Mouse (Mus musculus) layer of hippocampus, adult 8-10 months (tissue): Measurements from ENCODE around the gene Chrm3. TPM values are rescaled to one million over a fixed set of nuclear protein-coding genes. Genes with fewer than 3 reads are reported as not detected.

Experiments used
- DNase-seq, 2 experiments: peaks; one replicate each; pipeline ENCODE4 v3.0.0; 2022; ENCODE audit warnings: low spot score in 2 of 2
- total RNA-seq, 4 experiments: library from RNA; stranded (reverse); gene quantifications; 2 replicates each; pipeline ENCODE4 v1.2.4; 2022

Gene Chrm3
- total RNA-seq, 4 experiments from 2014 or later: 40.5 to 55.7 (median 45.6) TPM

DNA sequence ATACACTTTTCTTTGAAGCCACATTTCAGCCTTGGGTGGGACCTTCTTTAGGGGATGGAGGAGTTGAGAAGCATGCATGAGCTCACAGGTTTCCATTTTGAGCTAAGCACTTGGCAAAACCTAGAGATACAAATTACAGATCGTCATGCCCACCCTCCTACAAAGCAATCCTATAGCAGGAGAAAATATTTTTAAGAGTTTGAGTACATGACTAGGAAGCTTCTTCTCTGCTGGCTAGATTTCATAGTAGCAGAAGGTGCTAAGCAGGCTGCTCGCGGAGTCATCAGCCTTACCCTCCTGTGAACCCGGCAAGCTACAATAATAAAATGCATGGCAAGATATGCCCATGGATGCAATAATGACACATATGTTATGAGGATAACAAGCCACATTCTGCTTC is 124.4 kb downstream of the Chrm3 start:
- DNase-seq: no peak

DNA sequence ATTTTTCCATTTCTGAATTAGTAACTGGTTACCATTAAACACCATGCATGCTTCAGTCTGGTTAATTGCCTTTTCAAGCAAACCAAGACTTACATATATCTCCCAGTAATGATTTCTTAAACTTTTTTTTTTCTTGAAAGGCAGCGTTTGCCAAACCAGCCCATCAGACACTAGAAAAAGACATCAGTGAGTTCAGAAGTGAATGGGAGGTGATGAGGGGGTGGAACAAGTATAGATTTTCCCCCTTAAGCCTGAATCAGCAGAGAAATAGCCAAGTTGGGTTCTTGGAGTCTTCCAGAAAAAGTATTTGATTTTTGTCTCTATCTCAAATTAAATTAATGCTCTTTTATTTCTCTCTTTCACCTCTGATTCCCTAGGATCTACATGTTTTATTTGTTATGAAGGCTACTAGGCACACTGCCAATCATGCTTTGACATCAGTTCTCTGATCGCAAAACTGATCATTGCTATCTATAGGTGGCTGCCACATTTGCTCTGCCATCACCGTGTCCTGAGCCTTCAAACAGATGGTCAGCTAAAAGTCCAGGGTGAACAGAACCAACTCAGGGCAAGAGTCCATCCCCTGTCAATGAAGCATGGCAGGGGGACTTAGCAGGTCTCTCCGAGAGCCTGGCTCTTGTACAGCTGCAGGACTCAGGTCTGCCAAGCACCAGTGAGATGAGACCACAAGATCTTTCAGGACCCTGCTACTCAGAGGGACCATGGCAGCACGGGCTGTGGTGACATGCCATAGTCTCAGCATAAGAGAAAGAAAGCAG is 125.1 kb downstream of the Chrm3 start:
- DNase-seq: no peak

DNA sequence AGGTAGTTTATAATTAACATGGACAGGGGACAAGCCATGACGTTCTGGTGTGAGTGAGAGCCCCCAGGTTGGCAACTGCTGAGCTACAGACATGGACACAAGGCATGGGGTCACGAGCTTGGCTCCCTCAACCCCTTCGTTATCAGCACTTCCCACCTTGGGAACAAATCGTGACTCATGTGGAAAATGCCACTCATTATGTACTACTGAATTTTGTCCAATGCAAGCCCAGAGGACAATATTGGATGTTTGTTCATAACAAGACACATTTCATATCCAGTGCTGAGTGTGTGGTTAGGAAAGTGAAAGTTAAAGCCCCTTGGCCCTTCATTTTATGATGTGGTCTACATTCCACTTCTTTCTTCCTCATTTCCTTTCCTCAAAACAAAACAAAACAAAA is 140.2 kb downstream of the Chrm3 start:
- DNase-seq: no peak

- no peak for DNase-seq
These were observed 148.5 kb downstream of the Chrm3 start for GRCm38 (mm10) chr13:10212112-10212511.

- no peak for DNase-seq
These were observed 150.0 kb downstream of the Chrm3 start for GRCm38 (mm10) chr13:10210522-10211244.

GRCm38 (mm10) chr13:10199206-10199956 is 161.3 kb downstream of the Chrm3 start:
- DNase-seq: no peak

DNA sequence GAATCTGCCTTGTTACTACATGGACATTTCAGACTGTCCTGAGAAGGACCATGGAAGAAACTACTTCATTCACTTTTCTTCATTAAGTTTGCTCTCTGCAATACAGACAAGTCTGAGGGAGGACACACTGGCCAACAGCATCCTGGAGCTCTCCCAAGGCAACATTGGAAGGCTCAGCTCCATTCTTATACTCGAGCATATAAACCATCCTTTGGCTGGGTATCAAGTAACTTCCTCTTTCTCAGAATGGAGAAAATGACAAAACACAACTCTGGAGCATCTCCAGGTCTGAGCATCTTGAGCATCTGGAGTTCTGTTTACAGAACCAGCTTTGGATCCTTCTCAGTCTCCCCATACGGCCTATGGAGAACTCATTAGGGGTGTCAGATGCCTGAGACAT is 170.8 kb downstream of the Chrm3 start:
- DNase-seq: peak; percentile 7 to 11

- DNase-seq: no peak
These were observed 172.7 kb downstream of the Chrm3 start for GRCm38 (mm10) chr13:10187926-10188325.

DNA sequence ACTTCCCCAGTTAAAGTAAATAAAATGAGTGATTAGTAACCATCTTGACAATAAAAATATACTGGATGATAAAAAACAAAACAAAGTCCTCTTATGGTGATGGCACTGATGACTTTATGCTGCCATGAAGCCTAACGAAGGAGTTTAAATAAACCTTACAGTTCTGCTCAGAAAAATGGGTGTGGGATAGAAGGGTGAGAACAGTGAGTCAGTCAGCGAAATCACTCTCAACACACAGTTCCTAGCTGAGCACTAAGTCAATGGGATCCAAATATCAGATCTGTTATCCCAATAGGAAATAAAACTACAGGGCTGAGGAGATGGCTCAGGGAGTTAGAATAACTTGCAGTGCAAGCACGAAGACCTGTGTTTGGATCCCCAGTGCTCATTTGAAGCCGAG is 176.8 kb downstream of the Chrm3 start:
- no peak for DNase-seq

- no peak for DNase-seq
These were observed 177.9 kb downstream of the Chrm3 start for GRCm38 (mm10) chr13:10182756-10183155.

DNA sequence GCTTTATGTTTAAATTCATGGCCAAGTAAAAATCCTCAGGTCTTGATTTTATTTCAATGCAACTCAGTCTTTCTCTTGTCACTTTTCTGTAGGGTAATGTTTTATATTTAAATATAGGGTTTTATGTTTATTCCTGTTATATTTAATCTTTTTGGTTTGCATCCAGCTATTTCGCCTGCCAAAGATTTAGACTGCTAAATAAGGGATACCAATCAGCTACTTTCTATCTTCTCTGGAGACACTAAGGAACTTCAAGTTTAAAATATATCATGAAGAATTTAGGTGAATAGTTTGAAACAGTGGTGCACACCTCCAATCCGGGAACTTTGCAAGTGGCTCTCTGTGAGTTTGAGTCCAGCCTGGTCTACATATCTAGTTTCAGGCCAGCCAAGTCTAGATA is 190.1 kb downstream of the Chrm3 start:
- DNase-seq: no peak

GRCm38 (mm10) chr13:10163354-10163753 is 197.3 kb downstream of the Chrm3 start:
- DNase-seq: no peak

GRCm38 (mm10) chr13:10157496-10157895 is 203.2 kb downstream of the Chrm3 start:
- DNase-seq: no peak

DNA sequence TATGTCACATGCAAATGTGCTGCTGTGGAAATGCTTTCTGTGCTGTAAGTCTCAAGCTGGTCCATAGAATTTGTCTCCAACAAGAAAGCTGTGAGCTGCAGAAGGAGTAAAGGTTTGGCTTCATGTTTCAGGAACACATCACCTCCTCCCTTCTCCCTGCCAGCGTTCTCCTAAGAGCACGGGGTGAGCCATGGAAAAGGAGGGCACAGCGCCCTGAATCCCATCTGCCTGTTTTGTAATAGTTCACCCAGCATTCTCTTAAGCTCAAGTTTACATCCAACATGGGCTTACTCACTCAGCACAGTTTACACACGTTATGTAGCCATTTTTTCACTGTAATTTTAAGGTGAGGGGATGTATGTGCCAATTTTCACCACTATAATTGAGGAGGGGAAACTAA is 220.1 kb downstream of the Chrm3 start:
- no peak for DNase-seq

- no peak for DNase-seq
These were observed 221.8 kb downstream of the Chrm3 start for GRCm38 (mm10) chr13:10138878-10139277.

DNA sequence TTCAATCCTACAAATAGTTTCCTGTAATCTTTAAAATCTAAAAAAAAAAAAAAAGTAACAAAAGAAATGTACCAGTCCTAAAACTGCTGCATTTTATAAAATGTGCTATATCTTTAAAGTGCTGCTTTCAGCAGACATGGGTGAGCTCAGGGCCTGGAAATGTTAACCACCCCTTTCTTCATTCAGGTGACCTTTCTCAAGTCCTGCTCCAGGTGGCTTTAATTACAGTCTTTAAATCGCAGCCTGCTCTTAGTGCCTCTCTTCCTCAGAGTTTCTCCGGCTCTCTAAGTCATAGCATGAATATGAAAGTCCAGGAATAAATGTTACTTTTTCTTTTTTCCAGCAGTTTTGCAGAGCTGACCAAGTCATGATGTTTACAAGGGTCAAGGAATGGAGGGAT is 229.6 kb downstream of the Chrm3 start:
- DNase-seq: no peak

DNA sequence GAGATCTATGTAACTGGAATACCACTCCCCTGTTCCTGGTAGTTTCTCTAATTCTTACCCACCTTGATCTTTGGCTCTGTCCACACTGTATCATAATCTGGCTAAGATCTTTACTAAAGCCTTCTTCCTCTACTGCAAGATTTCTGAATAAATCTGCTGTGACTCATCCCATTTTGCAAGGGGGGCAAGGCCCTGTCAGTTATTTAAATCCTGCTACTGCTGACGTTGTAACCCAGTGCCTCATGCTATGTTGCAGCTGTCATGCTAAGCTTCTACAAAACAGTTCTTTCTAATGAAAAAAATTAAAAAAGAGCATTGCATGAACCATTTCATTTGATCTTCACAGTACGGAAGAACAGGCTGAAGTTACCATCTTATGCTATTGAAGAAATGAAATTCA is 248.4 kb downstream of the Chrm3 start:
- DNase-seq: no peak

DNA sequence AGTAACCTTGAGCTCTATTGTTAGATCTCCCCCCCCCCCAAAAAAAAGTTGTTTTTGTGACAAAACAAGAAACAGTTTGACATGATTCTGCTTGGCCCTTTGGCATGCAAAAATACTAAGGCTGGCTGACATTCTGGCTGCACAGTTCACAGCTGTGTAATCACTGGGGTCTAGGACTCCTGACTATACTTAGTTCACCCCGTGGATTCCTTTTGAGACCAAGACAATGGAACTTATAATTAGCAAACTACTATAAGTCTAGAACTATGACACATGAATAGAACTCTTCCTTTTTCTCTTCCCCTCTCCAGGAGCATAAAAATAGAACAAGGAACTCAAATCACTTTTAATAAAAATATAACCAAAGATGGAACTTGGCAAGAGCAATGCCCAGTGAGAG is 251.1 kb downstream of the Chrm3 start:
- no peak for DNase-seq

- DNase-seq: no peak
These were observed 253.3 kb downstream of the Chrm3 start for GRCm38 (mm10) chr13:10107331-10107730.

- no peak for DNase-seq
These were observed 269.9 kb downstream of the Chrm3 start for GRCm38 (mm10) chr13:10090778-10091177.

GRCm38 (mm10) chr13:10086336-10086735 is 274.3 kb downstream of the Chrm3 start:
- DNase-seq: peak; percentile 42 to 56

GRCm38 (mm10) chr13:10081896-10082426 is 278.7 kb downstream of the Chrm3 start:
- DNase-seq: no peak
